Comparison of ENCODE assay signal across 8 mouse cellular contexts in the genomic region with DNA sequence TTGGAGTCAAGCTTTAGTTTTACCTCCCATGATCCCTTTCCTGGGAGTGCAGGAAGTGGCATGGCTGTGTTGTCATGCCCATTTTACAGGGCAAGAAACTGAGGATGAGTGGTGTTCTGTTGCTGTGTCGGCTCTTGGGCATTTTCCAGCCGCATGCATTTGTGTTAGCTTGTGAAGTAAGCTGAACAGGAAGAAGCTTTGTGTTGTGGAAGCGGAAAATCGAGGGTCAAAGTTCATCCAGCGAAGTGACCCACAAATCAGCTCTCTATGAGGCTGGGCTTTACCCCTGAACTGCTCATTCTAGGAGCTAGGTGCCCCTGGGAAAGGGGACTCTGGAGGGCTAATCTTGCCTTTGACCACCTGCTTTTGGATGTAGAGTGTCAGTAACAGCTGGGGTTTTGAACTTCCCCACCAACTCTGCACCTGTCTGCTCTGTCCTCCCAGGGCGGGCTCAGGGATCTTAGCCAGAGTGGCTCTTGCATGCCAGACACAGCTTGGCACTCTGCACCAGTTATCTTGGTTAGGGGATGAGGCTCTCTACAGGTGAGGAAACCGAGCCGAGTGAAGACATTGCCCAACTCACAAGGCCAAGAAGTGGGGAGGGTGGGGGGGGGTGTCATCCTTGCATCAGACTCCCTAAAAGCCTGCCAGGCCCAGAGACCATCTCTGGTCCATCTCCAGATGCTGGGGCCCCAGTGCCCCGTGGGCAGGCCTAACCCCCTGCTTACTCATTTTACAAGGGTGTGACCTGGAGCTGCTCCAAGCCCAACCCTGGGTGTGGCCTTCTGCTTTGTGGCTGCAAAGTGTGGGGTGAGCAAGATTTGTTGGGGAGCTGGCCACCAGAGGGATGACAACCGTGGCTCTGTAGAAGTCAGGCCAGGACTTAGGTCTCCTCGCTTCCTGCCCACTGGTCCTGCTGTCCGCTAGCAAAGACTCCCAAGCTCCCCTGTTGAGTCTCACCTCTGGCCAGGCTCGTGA. TPM values are rescaled to one million over a fixed set of nuclear protein-coding genes. Genes with fewer than 3 reads are reported as not detected.
DNase-seq lines count a peak whose midpoint lies in the region; ATAC-seq and TF ChIP-seq lines count a peak whose summit lies in the region.

No protein-coding gene starts in this region.

- no peak for TF ChIP-seq CTCF in lung, embryonic 14.5 days (IDR thresholded peaks at IDR 0.05; ENCODE audit: low read depth)

- WGBS in lung, embryonic 14.5 days = 72% methylated on average over 13 of the region's 13 CpGs

- H3K27ac ChIP-seq in lung, embryonic 14.5 days (ENCODE audit: low read depth) = no peak overlapping the region; the same call in 1 of the 2 replicates

- peak overlapping the region; percentile 74 for H3K4me3 ChIP-seq in lung, embryonic 14.5 days (ENCODE audit: low read depth, low read length)

- peaks cover 21% of the 10 kb centered on the region for H3K4me1 ChIP-seq in lung, embryonic 14.5 days (ENCODE audit: insufficient read depth)

- 0 out of 2 replicates have a peak, but pooled peaks cover 8% of the 10 kb centered on the region for H3K36me3 ChIP-seq in lung, embryonic 14.5 days (ENCODE audit: insufficient read depth)

- H3K9me3 ChIP-seq in lung, embryonic 14.5 days (ENCODE audit: low read depth, low read length) = no peaks in the 10 kb centered on the region

- intact Hi-C loops in gastrocnemius, postnatal 14 days (cut with DNase I; ENCODE audit: low total_unique reads) = no loop called here

- no peaks in the 10 kb centered on the region for H3K27me3 ChIP-seq in lung, embryonic 14.5 days (ENCODE audit: insufficient read depth, low read length)

- no peak for ATAC-seq in lung, embryonic 14.5 days (ENCODE audit: insufficient read depth)

- peak overlapping the region; percentile 79 for H3K9ac ChIP-seq in lung, embryonic 14.5 days

- DNase-seq in gastrocnemius, postnatal 14 days = peak; percentile 67
- no peak for DNase-seq in gastrocnemius, adult 8-10 months (ENCODE audit: low spot score in 2 of 2)
- peak; percentile 48 for DNase-seq in MN1 (ENCODE audit: low spot score)
- DNase-seq in heart, postnatal 4 days = peak; percentile 45
- no peak for DNase-seq in lung, embryonic 14.5 days
- DNase-seq in spleen, postnatal 36 days (ENCODE audit: low spot score in 2 of 2) = peak; percentile 76 to 90
- no peak for DNase-seq in cerebellum, adult 11-12 months
- DNase-seq in right cerebral cortex, adult 2 months (ENCODE audit: low spot score in 2 of 2) = no peak

- peak overlapping the region; percentile 98 for H3K4me2 ChIP-seq in lung, embryonic 14.5 days

RNA-seq across cellular contexts. Expression of a gene that starts 2.3 kb away (rescaled TPM):
- 1 to 10 TPM; 4.0 to 6.5 TPM for total RNA-seq in gastrocnemius, postnatal 14 days (2021)
- total RNA-seq in gastrocnemius, adult 8-10 months (2022) = 1 to 10 TPM in 3 of 4 experiments, under 1 TPM in 1; 0.85 to 1.7 (median 1.5) TPM
- total RNA-seq in heart, postnatal 4 days (2021) = 1 to 10 TPM; 5.8 to 9.7 TPM
- polyA plus RNA-seq in lung, embryonic 14.5 days (2014; fragmentation: Nextera tagmentation; extraction: Ambion mirVana) = 5.5 and 6.5 TPM in 2 replicates

RNA-seq across cellular contexts. Expression of a gene that starts 31.2 kb away (rescaled TPM):
- 10 to 100 TPM; 28.4 to 28.7 TPM for total RNA-seq in gastrocnemius, postnatal 14 days (2021)
- 10 to 100 TPM in 1 of 4 experiments, 1 to 10 TPM in 3; 8.7 to 16.7 (median 9.6) TPM for total RNA-seq in gastrocnemius, adult 8-10 months (2022)
- 10 to 100 TPM; 96.2 to 97.8 TPM for total RNA-seq in heart, postnatal 4 days (2021)
- polyA plus RNA-seq in lung, embryonic 14.5 days (2014; fragmentation: Nextera tagmentation; extraction: Ambion mirVana) = 469 and 477 TPM in 2 replicates

RNA-seq across cellular contexts. Expression of a gene that starts 31.7 kb away (rescaled TPM):
- total RNA-seq in gastrocnemius, postnatal 14 days (2021) = 1 to 10 TPM; 4.0 to 5.9 TPM
- total RNA-seq in gastrocnemius, adult 8-10 months (2022) = 1 to 10 TPM in 2 of 4 experiments, under 1 TPM in 2; 0.92 to 1.3 (median 1.1) TPM
- total RNA-seq in heart, postnatal 4 days (2021) = 1 to 10 TPM; 3.3 to 3.7 TPM
- 4.4 and 5.4 TPM in 2 replicates for polyA plus RNA-seq in lung, embryonic 14.5 days (2014; fragmentation: Nextera tagmentation; extraction: Ambion mirVana)

Comparison
In these comparisons a context has a peak if more than half of its experiments do, and no peak if none do; other contexts are left out.
1. DNase-seq: peak in gastrocnemius, postnatal 14 days (single experiment), MN1 (single experiment), heart, postnatal 4 days (single experiment) and spleen, postnatal 36 days (2 of 2); none in gastrocnemius, adult 8-10 months (0 of 2), lung, embryonic 14.5 days (single experiment), cerebellum, adult 11-12 months (single experiment) and right cerebral cortex, adult 2 months (0 of 2).